Mouse (Mus musculus): Measurements from ENCODE around the gene Polm. TPM values are rescaled to one million over a fixed set of nuclear protein-coding genes. Genes with fewer than 3 reads are reported as not detected.

The Polm gene
- total and polyA plus RNA-seq, 2 experiments from 2014 or later: 6.0 to 9.7 TPM

DNA sequence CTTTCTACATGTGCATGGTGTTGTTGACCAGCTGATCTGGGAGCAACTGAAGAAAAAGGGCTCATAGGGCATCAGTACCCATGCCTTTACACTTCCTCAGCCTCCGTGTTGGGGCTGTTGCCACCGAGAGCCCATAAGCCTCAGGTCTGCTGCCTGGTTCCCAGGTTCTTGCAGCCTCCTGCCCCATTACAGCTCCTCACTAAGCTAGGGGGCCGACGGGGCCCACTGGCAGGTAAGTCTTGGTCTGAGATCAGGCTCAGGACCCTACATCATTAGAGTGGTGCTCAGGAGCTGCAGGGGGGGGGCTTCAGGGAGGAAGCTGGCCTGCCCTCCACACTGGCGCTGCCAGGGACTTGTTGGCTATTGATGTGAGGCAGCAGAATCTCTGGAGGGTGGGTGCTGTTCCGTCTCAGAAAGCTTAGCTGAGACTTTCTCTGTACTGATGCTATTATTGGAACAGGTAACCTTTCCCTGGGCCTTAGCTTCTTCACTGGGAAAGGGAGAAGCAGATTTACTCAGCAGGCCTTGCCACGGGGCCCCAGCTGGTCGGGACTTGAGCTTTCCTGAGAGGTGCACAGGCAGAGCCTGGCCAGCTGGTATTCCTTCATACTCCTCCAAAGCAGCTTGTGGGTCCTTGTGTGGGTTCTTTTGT lies 18.8 kb upstream of the Polm start:
- Histone ChIP-seq H3K27me3 (ENCODE audit: insufficient read depth, low read length) (peaks cover 6% of the 10 kb centered on the region), H3K36me3 (ENCODE audit: insufficient read depth) (no peaks in the 10 kb centered on the region), H3K9me3 (ENCODE audit: low read length) (no peaks in the 10 kb centered on the region), H3K4me2 (ENCODE audit: low read depth) (no peak overlapping the region), H3K4me1 (ENCODE audit: insufficient read depth) (no peaks in the 10 kb centered on the region), H3K4me3 (ENCODE audit: low read depth, low read length) (no peak overlapping the region), H3K27ac (ENCODE audit: low read depth, low read length) (no peak overlapping the region), H3K9ac (no peak overlapping the region)
- whole genome bisulfite sequencing: 79% methylated on average over 8 of the region's 8 CpGs
- DNase-seq (no peak), ATAC-seq (no peak)
- TF ChIP-seq CTCF (IDR thresholded peaks at IDR 0.05; ENCODE audit: low read depth): no peak

DNA sequence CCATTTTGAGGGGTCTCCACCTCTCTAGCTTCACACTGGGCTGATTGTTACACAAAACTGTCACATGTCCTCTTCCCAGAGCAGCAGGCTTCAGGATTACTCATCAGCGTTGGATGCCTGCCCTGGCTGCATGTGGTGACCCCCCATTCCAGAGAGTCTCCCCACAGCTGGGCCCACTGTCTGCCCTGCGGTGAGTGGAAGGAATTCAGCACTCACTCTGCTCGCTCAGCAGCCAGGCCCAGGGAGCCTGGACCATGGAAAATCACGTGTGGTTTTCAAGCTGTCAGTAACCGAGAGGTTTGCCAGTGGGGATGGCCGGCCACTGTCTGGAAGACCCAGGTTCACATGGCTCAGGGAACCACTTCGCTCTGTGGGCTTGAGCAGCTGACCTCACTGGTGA lies 18.1 kb upstream of the Polm start:
- 44% methylated on average over 7 of the region's 7 CpGs for WGBS
- H3K9me3 ChIP-seq (ENCODE audit: low read length): no peaks in the 10 kb centered on the region
- no peak overlapping the region for H3K4me3 ChIP-seq (ENCODE audit: low read depth, low read length)
- no peak overlapping the region for H3K9ac ChIP-seq
- no peaks in the 10 kb centered on the region for H3K36me3 ChIP-seq (ENCODE audit: insufficient read depth)
- H3K4me2 ChIP-seq (ENCODE audit: low read depth): no peak overlapping the region
- DNase-seq (no peak), ATAC-seq (peak; percentile 62)
- H3K27me3 ChIP-seq (ENCODE audit: insufficient read depth, low read length): peaks cover 3% of the 10 kb centered on the region
- TF ChIP-seq CTCF (IDR thresholded peaks at IDR 0.05; ENCODE audit: low read depth): no peak
- no peak overlapping the region for H3K27ac ChIP-seq (ENCODE audit: low read depth, low read length)
- H3K4me1 ChIP-seq (ENCODE audit: insufficient read depth): no peaks in the 10 kb centered on the region

DNA sequence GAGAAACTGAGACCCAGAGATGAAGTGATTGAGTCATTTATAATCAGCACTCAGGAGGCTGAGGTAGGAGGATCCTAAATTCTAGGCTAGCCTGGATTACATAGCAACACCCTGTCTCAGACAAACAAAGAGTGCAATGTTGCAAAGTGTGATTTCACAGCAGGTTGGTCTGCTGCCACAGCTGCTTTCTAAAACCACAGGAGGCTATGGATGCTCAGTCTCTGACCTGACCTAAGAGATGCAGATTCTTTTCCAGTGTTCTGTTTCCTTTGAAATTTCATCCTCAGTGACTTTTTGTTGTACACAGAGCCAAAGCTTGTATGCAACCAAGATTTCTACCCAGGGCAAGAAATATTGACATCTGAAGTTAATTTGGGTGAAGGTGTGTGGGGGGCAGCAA lies 17.7 kb upstream of the Polm start:
- Histone ChIP-seq H3K36me3 (ENCODE audit: insufficient read depth) (no peaks in the 10 kb centered on the region), H3K9ac (no peak overlapping the region), H3K4me1 (ENCODE audit: insufficient read depth) (no peaks in the 10 kb centered on the region), H3K4me3 (ENCODE audit: low read depth, low read length) (no peak overlapping the region), H3K27ac (ENCODE audit: low read depth, low read length) (no peak overlapping the region), H3K27me3 (ENCODE audit: insufficient read depth, low read length) (no peaks in the 10 kb centered on the region), H3K4me2 (ENCODE audit: low read depth) (no peak overlapping the region), H3K9me3 (ENCODE audit: low read length) (no peaks in the 10 kb centered on the region)
- no peak for TF ChIP-seq CTCF (IDR thresholded peaks at IDR 0.05; ENCODE audit: low read depth)
- ATAC-seq: no peak
- no peak for DNase-seq

GRCm38 (mm10) chr11:5852314-5852713 lies 14.5 kb upstream of the Polm start:
- no peaks in the 10 kb centered on the region for H3K27me3 ChIP-seq (ENCODE audit: insufficient read depth, low read length)
- no peak for DNase-seq
- H3K9me3 ChIP-seq (ENCODE audit: low read length): no peaks in the 10 kb centered on the region
- no peak for TF ChIP-seq CTCF (IDR thresholded peaks at IDR 0.05; ENCODE audit: low read depth)
- ATAC-seq: no peak
- H3K4me3 ChIP-seq (ENCODE audit: low read depth, low read length): no peak overlapping the region
- peaks cover 8% of the 10 kb centered on the region; the same call in 1 of the 2 replicates for H3K4me1 ChIP-seq (ENCODE audit: insufficient read depth)
- no peak overlapping the region for H3K27ac ChIP-seq (ENCODE audit: low read depth, low read length)
- no peak overlapping the region for H3K9ac ChIP-seq
- H3K4me2 ChIP-seq (ENCODE audit: low read depth): no peak overlapping the region
- WGBS: 91% methylated on average over 1 of the region's 1 CpGs
- no peaks in the 10 kb centered on the region for H3K36me3 ChIP-seq (ENCODE audit: insufficient read depth)

DNA sequence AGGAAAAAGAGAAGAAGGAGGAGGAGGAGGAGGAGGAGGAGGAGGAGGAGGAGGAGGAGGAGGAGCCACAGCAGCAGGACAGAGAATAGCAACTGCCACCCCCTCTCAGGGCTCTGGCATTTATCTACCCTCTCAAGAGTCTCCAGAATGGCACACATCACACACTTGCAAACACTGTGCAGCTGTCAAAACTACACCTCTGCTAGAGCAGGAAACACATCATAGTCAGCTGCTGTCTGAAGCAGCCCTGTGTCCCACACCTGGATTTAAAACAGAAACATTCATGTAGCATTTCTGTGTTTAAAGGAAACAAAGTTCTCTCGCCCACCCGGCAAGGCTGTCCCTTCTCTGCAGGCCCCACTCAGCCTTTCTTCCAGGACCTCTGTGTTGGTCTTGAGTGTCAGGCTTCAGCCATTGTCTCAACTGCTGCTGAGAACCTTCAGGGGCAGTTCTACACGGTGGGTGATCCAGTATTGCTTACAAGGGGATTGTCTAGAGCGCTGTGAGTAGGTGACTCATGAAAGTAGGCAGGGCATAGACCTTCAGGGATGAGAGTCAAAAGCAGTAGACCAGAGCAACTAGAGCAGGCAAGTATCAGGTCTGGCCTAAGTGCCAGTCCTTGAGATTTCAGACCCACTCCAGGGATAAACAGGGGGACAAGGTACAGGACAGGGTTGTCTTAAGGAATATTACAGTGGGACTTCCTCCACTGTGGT lies 13.4 kb upstream of the Polm start:
- Histone ChIP-seq H3K27me3 (ENCODE audit: insufficient read depth, low read length) (no peaks in the 10 kb centered on the region), H3K9me3 (ENCODE audit: low read length) (no peaks in the 10 kb centered on the region), H3K9ac (no peak overlapping the region), H3K4me3 (ENCODE audit: low read depth, low read length) (no peak overlapping the region), H3K36me3 (ENCODE audit: insufficient read depth) (no peaks in the 10 kb centered on the region), H3K4me2 (ENCODE audit: low read depth) (no peak overlapping the region), H3K4me1 (ENCODE audit: insufficient read depth) (peaks cover 8% of the 10 kb centered on the region; the same call in 1 of the 2 replicates), H3K27ac (ENCODE audit: low read depth, low read length) (no peak overlapping the region)
- TF ChIP-seq CTCF (IDR thresholded peaks at IDR 0.05; ENCODE audit: low read depth): no peak
- 54% methylated on average over 4 of the region's 4 CpGs for WGBS
- DNase-seq: no peak
- no peak for ATAC-seq

DNA sequence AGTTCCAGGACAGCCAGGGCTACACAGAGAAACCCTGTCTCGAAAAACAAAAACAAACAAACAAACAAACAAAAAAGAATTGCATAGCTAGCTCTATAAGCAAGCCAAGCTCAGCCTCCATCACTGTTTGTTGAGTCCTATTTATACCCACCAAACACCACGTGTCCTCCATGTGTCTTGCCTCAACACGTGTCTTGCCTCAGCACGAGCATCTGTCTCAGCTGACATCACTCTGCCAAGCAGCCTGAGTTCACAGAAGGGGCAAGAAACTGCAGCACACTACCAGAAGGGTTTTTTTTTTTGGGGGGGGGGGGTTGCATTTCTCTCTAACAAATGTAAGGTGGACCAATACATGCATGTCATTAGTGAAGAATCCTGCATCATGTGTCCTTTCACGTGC lies 12.6 kb upstream of the Polm start:
- Histone ChIP-seq H3K36me3 (ENCODE audit: insufficient read depth) (no peaks in the 10 kb centered on the region), H3K4me1 (ENCODE audit: insufficient read depth) (peaks cover 8% of the 10 kb centered on the region; the same call in 1 of the 2 replicates), H3K9ac (no peak overlapping the region), H3K9me3 (ENCODE audit: low read length) (no peaks in the 10 kb centered on the region), H3K27ac (ENCODE audit: low read depth, low read length) (no peak overlapping the region), H3K4me2 (ENCODE audit: low read depth) (no peak overlapping the region), H3K4me3 (ENCODE audit: low read depth, low read length) (no peak overlapping the region), H3K27me3 (ENCODE audit: insufficient read depth, low read length) (no peaks in the 10 kb centered on the region)
- WGBS: 67% methylated on average over 5 of the region's 5 CpGs
- TF ChIP-seq CTCF (IDR thresholded peaks at IDR 0.05; ENCODE audit: low read depth): no peak
- ATAC-seq (no peak), DNase-seq (no peak)

GRCm38 (mm10) chr11:5849316-5849715 lies 11.5 kb upstream of the Polm start:
- ATAC-seq (no peak), DNase-seq (no peak)
- Histone ChIP-seq H3K36me3 (ENCODE audit: insufficient read depth) (no peaks in the 10 kb centered on the region), H3K27me3 (ENCODE audit: insufficient read depth, low read length) (no peaks in the 10 kb centered on the region), H3K27ac (ENCODE audit: low read depth, low read length) (peak overlapping the region; percentile 23; the same call in 1 of the 2 replicates), H3K4me1 (ENCODE audit: insufficient read depth) (peaks cover 8% of the 10 kb centered on the region; the same call in 1 of the 2 replicates), H3K9ac (no peak overlapping the region), H3K4me3 (ENCODE audit: low read depth, low read length) (no peak overlapping the region), H3K4me2 (ENCODE audit: low read depth) (no peak overlapping the region), H3K9me3 (ENCODE audit: low read length) (no peaks in the 10 kb centered on the region)
- no peak for TF ChIP-seq CTCF (IDR thresholded peaks at IDR 0.05; ENCODE audit: low read depth)
- 36% methylated on average over 2 of the region's 2 CpGs for WGBS
